In genomic region chr8:62952481-62952880, GRCm38 (mm10) we compare ENCODE assay signal across 8 mouse cellular contexts. TPM values are rescaled to one million over a fixed set of nuclear protein-coding genes. Genes with fewer than 3 reads are reported as not detected.
DNase-seq lines count a peak whose midpoint lies in the region; ATAC-seq and TF ChIP-seq lines count a peak whose summit lies in the region.

No protein-coding gene starts in this region.

- 7% methylated on average over 3 of the region's 3 CpGs for whole genome bisulfite sequencing in kidney, embryonic 14.5 days
- WGBS in forebrain, embryonic 14.5 days = 13% methylated on average over 3 of the region's 3 CpGs

- H3K27ac ChIP-seq in kidney, embryonic 14.5 days (ENCODE audit: low read depth, low read length) = no peak overlapping the region
- H3K27ac ChIP-seq in forebrain, embryonic 14.5 days (ENCODE audit: low read depth, low read length) = no peak overlapping the region
- H3K27ac ChIP-seq in left cerebral cortex, adult 2 months = peak overlapping the region; percentile 81

- 0 out of 2 replicates have a peak, but pooled peaks cover 2% of the 10 kb centered on the region for H3K4me1 ChIP-seq in kidney, embryonic 14.5 days (ENCODE audit: control insufficient read depth, insufficient read depth, low read length)
- peaks cover 5% of the 10 kb centered on the region; the same call in 1 of the 2 replicates for H3K4me1 ChIP-seq in forebrain, embryonic 14.5 days (ENCODE audit: control insufficient read depth, insufficient read depth, low read length)

- peak overlapping the region; percentile 39; the same call in 1 of the 2 replicates for H3K4me3 ChIP-seq in kidney, embryonic 14.5 days (ENCODE audit: low read length)
- H3K4me3 ChIP-seq in forebrain, embryonic 14.5 days (ENCODE audit: low read depth, low read length) = peak overlapping the region; percentile 58
- H3K4me3 ChIP-seq in left cerebral cortex, adult 2 months = peak overlapping the region; percentile 63

- no peaks in the 10 kb centered on the region for H3K36me3 ChIP-seq in kidney, embryonic 14.5 days (ENCODE audit: control insufficient read depth, insufficient read depth, low read length)
- H3K36me3 ChIP-seq in forebrain, embryonic 14.5 days (ENCODE audit: control insufficient read depth, insufficient read depth, low read length) = no peaks in the 10 kb centered on the region

- no peak overlapping the region for H3K9ac ChIP-seq in kidney, embryonic 14.5 days (ENCODE audit: low read depth, low read length)
- H3K9ac ChIP-seq in forebrain, embryonic 14.5 days (ENCODE audit: low read length) = no peak overlapping the region

- intact Hi-C loops in left cerebral cortex, adult 2 months (cut with DNase I) = loop anchor here (10.0 kb wide), 1 partner anchor 922 kb away; no protein-coding TSS in a partner anchor
- intact Hi-C loops in heart, postnatal 36 days (cut with DNase I) = no loop called here

- no peak for TF ChIP-seq CTCF in left cerebral cortex, adult 2 months (IDR thresholded peaks at IDR 0.05)

- peak; percentile 33; the same call in 1 of the 2 replicates for ATAC-seq in kidney, embryonic 14.5 days (ENCODE audit: low FRiP score, low TSS enrichment)
- ATAC-seq in forebrain, embryonic 14.5 days = peak; percentile 18; the same call in 1 of the 2 replicates
- no peak for ATAC-seq in granulocyte monocyte progenitor cell, adult 5-6 weeks (replicated peaks; ENCODE audit: poor library complexity, severe bottlenecking)

- no peaks in the 10 kb centered on the region for H3K9me3 ChIP-seq in kidney, embryonic 14.5 days (ENCODE audit: control insufficient read depth, low read length)
- H3K9me3 ChIP-seq in forebrain, embryonic 14.5 days (replicated peaks; ENCODE audit: control insufficient read depth, low read length) = no peaks in the 10 kb centered on the region

- H3K27me3 ChIP-seq in kidney, embryonic 14.5 days (ENCODE audit: control insufficient read depth, insufficient read depth, low read length) = no peaks in the 10 kb centered on the region
- no peaks in the 10 kb centered on the region for H3K27me3 ChIP-seq in forebrain, embryonic 14.5 days (replicated peaks; ENCODE audit: control insufficient read depth, insufficient read depth, low read length)

- H3K4me2 ChIP-seq in kidney, embryonic 14.5 days (replicated peaks; ENCODE audit: low read depth, low read length) = peak overlapping the region; percentile 94; the same call in 1 of the 2 replicates
- H3K4me2 ChIP-seq in forebrain, embryonic 14.5 days (ENCODE audit: low read length) = peak overlapping the region; percentile 94

- DNase-seq in kidney, postnatal 14 days = no peak
- peak; percentile 12 for DNase-seq in forebrain, embryonic 14.5 days (ENCODE audit: low spot score)
- peak; percentile 9 to 13 for DNase-seq in left cerebral cortex, adult 2 months (ENCODE audit: extremely low spot score in 1 of 2, low spot score in 2 of 2)
- DNase-seq in retina, embryonic 14.5 days (ENCODE audit: low spot score) = peak; percentile 45
- no peak for DNase-seq in MN1 (ENCODE audit: low spot score)
- no peak for DNase-seq in heart, postnatal 36 days

RNA-seq across cellular contexts. Expression of gene Spock3, which starts 1.7 kb away (rescaled TPM):
- polyA plus RNA-seq in kidney, embryonic 14.5 days (2014; fragmentation: Nextera tagmentation; extraction: Ambion mirVana) = 2.0 TPM in 2 replicates
- 17.9 and 25.2 TPM in 2 replicates for polyA plus RNA-seq in forebrain, embryonic 14.5 days (2014; fragmentation: Nextera tagmentation; extraction: Ambion mirVana)
- 10 to 100 TPM; 67.2 to 68.2 TPM for total RNA-seq in left cerebral cortex, adult 2 months (2021)
- total RNA-seq in granulocyte monocyte progenitor cell, adult 5-6 weeks (2014; fragmentation: Nextera tagmentation) = not detected in 2 replicates
- total RNA-seq in granulocyte monocyte progenitor cell, adult 5-6 weeks (2017) = not detected in 2 replicates
- under 1 TPM in 1 of 2 experiments, not detected in 1; 0.17 TPM for total RNA-seq in heart, postnatal 36 days (2021)

Comparison
In these comparisons a context has a peak if more than half of its experiments do, and no peak if none do; other contexts are left out.
1. DNase-seq: peak in forebrain, embryonic 14.5 days (single experiment), left cerebral cortex, adult 2 months (2 of 2) and retina, embryonic 14.5 days (single experiment); none in kidney, postnatal 14 days (single experiment), MN1 (single experiment) and heart, postnatal 36 days (0 of 2).
2. RNA of gene Spock3, which starts 1.7 kb away (total RNA-seq): 67.2 to 68.2 TPM in left cerebral cortex, adult 2 months; 0.17 TPM in heart, postnatal 36 days and not detected in granulocyte monocyte progenitor cell, adult 5-6 weeks; every median in the first group is over 10 times any median in the second.
3. Peak in every context shown above with its lines, with median percentiles within 50 percentile points of each other: H3K4me3 ChIP-seq.